Comparison of ENCODE assay signal across 12 mouse cellular contexts in the genomic region with DNA sequence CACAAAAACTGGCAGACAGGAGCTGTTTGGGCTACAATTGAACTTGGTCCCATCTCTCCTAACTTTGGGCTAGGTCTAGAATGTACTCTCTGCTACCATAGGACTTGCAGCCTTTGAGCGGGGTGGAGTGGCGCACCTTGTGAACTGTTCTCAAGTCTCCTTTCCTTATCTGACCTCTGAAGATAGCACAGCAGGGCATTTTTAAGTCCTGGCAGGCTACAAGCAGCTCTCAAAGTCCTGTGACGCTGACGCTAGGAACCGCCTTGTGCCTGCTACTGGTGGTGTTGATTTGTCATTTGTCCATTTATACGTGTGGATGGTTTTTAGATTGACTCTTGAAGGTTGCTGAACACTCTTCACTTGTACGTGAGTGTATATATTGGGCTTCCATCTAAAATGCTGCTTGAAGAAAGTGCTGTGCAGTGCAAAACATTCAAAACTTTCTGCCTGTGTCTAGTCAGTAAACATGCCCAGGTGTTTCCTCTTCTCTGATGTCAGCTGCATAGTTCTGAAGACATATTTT. TPM values are rescaled to one million over a fixed set of nuclear protein-coding genes. Genes with fewer than 3 reads are reported as not detected.
DNase-seq lines count a peak whose midpoint lies in the region; ATAC-seq and TF ChIP-seq lines count a peak whose summit lies in the region.
"Had no signal": no experiment of that assay in that cellular context is flagged by ENCODE, and none has a peak within 500 bp of the region (broad histone marks: within the 10 kb centered on the region; RNA-seq: fewer than 3 reads in every experiment).

No protein-coding gene starts in this region.

- H3K79me2 ChIP-seq in heart, adult 2 months (replicated peaks; ENCODE audit: control insufficient read depth, insufficient read depth, low read length): no peaks in the 10 kb centered on the region

- H3K27me3 ChIP-seq in heart, adult 2 months (ENCODE audit: control insufficient read depth, insufficient read depth, low read length): no peaks in the 10 kb centered on the region
- H3K27me3 ChIP-seq in midbrain, embryonic 14.5 days (ENCODE audit: control insufficient read depth, insufficient read depth, low read length): no peaks in the 10 kb centered on the region
- H3K27me3 ChIP-seq: neural tube, embryonic 12.5 days had no signal

- TF ChIP-seq POLR2A in heart, adult 2 months (IDR thresholded peaks at IDR 0.05; ENCODE audit: insufficient read depth, low read depth, low read length): no peak

- DNase-seq in heart, adult 2 months: peak in 1 of 2 experiments; percentile 48
- DNase-seq in heart, postnatal 14 days: no peak
- peak; percentile 73 for DNase-seq in A20 (ENCODE audit: low read depth, low spot score)
- peak; percentile 36 for DNase-seq in induced T-regulatory cell, adult 2 months (ENCODE audit: low read depth)
- no peak for DNase-seq in left cerebral cortex, postnatal 25 days (ENCODE audit: low spot score in 2 of 2)
- DNase-seq in midbrain, embryonic 14.5 days: no peak
- no peak for DNase-seq in frontal cortex, postnatal 25 days (ENCODE audit: low spot score in 2 of 2)
- DNase-seq: cerebellum, adult 18-20 months had no signal

- peak overlapping the region; percentile 63 for H3K27ac ChIP-seq in heart, adult 2 months
- no peak overlapping the region for H3K27ac ChIP-seq in midbrain, embryonic 14.5 days (replicated peaks; ENCODE audit: low read depth, low read length)
- H3K27ac ChIP-seq: hindbrain, embryonic 10.5 days; macrophage; neural tube, embryonic 12.5 days had no signal

- intact Hi-C loops in heart, adult 2 months (cut with DNase I): no loop called here
- intact Hi-C loops in heart, postnatal 14 days (cut with DNase I): no loop called here
- intact Hi-C loops in left cerebral cortex, postnatal 25 days (cut with DNase I): no loop called here

- no peak overlapping the region for H3K9ac ChIP-seq in heart, adult 2 months (ENCODE audit: low read depth, low read length)
- no peak overlapping the region for H3K9ac ChIP-seq in midbrain, embryonic 14.5 days (replicated peaks; ENCODE audit: low read length)
- H3K9ac ChIP-seq: neural tube, embryonic 12.5 days had no signal

- 0 out of 2 replicates have a peak, but pooled peaks have one; percentile 12 for TF ChIP-seq EP300 in heart, adult 2 months (IDR thresholded peaks at IDR 0.05; ENCODE audit: insufficient read depth, low read depth, low read length)

- TF ChIP-seq CTCF in heart, adult 2 months (IDR thresholded peaks at IDR 0.05): no peak

- 36% methylated on average over 7 of the region's 7 CpGs for WGBS in heart, adult 2 months
- 86% methylated on average over 7 of the region's 7 CpGs for WGBS in midbrain, embryonic 14.5 days

- no peak overlapping the region for H3K4me2 ChIP-seq in midbrain, embryonic 14.5 days (ENCODE audit: low read length)
- H3K4me2 ChIP-seq: neural tube, embryonic 12.5 days had no signal

- no peaks in the 10 kb centered on the region for H3K9me3 ChIP-seq in midbrain, embryonic 14.5 days (ENCODE audit: control insufficient read depth, low read length)
- H3K9me3 ChIP-seq: hindbrain, embryonic 10.5 days; neural tube, embryonic 12.5 days had no signal

- ATAC-seq in megakaryocyte-erythroid progenitor cell, adult 5-6 weeks (replicated peaks; ENCODE audit: low FRiP score, low TSS enrichment, poor library complexity, severe bottlenecking): peak; percentile 90
- no peak for ATAC-seq in midbrain, embryonic 14.5 days (ENCODE audit: low FRiP score, low TSS enrichment)

- H3K4me1 ChIP-seq in heart, adult 2 months (ENCODE audit: control insufficient read depth, insufficient read depth, low read length): peaks cover 6% of the 10 kb centered on the region
- H3K4me1 ChIP-seq in midbrain, embryonic 14.5 days (ENCODE audit: control insufficient read depth, insufficient read depth, low read length): no peaks in the 10 kb centered on the region
- H3K4me1 ChIP-seq: hindbrain, embryonic 10.5 days; neural tube, embryonic 12.5 days had no signal

- H3K36me3 ChIP-seq in heart, adult 2 months (ENCODE audit: control insufficient read depth, insufficient read depth, low read length): peaks cover 10% of the 10 kb centered on the region
- peaks cover 32% of the 10 kb centered on the region for H3K36me3 ChIP-seq in midbrain, embryonic 14.5 days (ENCODE audit: control insufficient read depth, insufficient read depth, low read length)

- H3K4me3 ChIP-seq in heart, adult 2 months: no peak overlapping the region
- H3K4me3 ChIP-seq in midbrain, embryonic 14.5 days (replicated peaks; ENCODE audit: low read depth, low read length): no peak overlapping the region
- H3K4me3 ChIP-seq: hindbrain, embryonic 10.5 days; neural tube, embryonic 12.5 days had no signal

RNA-seq across cellular contexts. Expression of a gene that starts 13.9 kb away (rescaled TPM):
- total RNA-seq in heart, adult 2 months (2021): 10 to 100 TPM; 38.8 to 41.1 TPM
- 33.2 and 50.8 TPM in 2 replicates for polyA plus RNA-seq in heart, adult 2 months (2012; rRNA removed)
- total RNA-seq in heart, postnatal 14 days (2021): 10 to 100 TPM; 35.0 to 39.5 TPM
- total RNA-seq in megakaryocyte-erythroid progenitor cell, adult 5-6 weeks (2014; fragmentation: Nextera tagmentation): 34.9 and 35.4 TPM in 2 replicates
- total RNA-seq in megakaryocyte-erythroid progenitor cell, adult 5-6 weeks (2017): 39.3 and 46.4 TPM in 2 replicates
- total RNA-seq in left cerebral cortex, postnatal 25 days (2021): 10 to 100 TPM; 87.1 to 89.4 TPM
- polyA plus RNA-seq in midbrain, embryonic 14.5 days (2014; fragmentation: Nextera tagmentation; extraction: Ambion mirVana): 82.0 and 136 TPM in 2 replicates

Comparison
In these comparisons a context has a peak if more than half of its experiments do, and no peak if none do; other contexts are left out.
1. DNase-seq: peak in A20 (single experiment) and induced T-regulatory cell, adult 2 months (single experiment); none in heart, postnatal 14 days (0 of 2), left cerebral cortex, postnatal 25 days (0 of 2), midbrain, embryonic 14.5 days (single experiment) and frontal cortex, postnatal 25 days (0 of 2).